Comparison of ENCODE assay signal across 8 mouse cellular contexts in the genomic region with DNA sequence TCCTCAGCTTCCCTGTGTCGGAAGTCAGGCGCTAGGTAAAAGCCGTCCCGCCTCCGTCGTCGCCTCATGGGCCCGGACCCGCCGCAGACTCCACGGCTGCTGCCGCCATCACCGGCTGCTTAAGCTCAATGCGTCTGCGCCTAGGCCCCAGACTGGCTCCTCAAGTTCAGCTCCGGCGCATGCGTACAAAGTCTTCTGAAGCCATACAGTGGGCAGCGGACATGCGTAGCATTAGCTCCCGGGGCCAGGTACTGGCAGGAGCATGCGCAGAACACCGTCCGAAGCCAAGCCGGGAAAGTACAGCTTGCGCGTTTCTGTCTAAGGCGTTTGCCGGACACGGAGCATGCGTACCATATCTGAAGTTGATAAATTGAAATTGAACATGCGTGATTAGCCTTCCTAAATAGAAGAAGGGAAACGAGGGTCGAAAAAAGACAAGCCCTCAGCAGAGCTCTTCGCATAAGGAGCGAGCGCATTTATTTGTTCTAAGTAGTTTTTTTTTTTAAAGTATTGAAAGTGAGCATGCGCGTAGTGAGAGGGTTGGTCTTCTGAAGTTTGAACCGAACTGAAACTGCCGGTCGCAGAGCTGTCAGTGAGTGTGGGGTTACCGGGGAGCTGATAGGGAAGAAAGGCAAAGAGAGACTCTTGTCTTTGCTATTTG. TPM values are rescaled to one million over a fixed set of nuclear protein-coding genes. Genes with fewer than 3 reads are reported as not detected.
DNase-seq lines count a peak whose midpoint lies in the region; ATAC-seq lines count a peak whose summit lies in the region.

Gene Rps6kb1, minus strand, starts transcription at position 167 of the 661 bp plus-strand sequence.
Gene Tubd1, plus strand, starts transcription at position 353 of the 661 bp plus-strand sequence.

- H3K4me3 ChIP-seq in hindbrain, embryonic 12.5 days = peak within 1 kb of the TSS; percentile 99

- peak within 1 kb of the TSS; percentile 90 for H3K27ac ChIP-seq in hindbrain, embryonic 12.5 days

- peak; percentile 98 for ATAC-seq in hindbrain, embryonic 12.5 days (ENCODE audit: low FRiP score)

- DNase-seq in NIH3T3 (ENCODE audit: low read depth) = peak; percentile 97
- peak; percentile 99 to 100 for DNase-seq in cerebellum, postnatal 10 days
- DNase-seq in frontal cortex, postnatal 10 days (ENCODE audit: low spot score in 2 of 2) = peak; percentile 98 to 99
- DNase-seq in layer of hippocampus, postnatal 14 days (ENCODE audit: low spot score in 2 of 2) = peak; percentile 98 to 100
- DNase-seq in lung, postnatal 14 days = peak; percentile 100
- DNase-seq in retina, adult 2 months (ENCODE audit: low read depth, low spot score) = peak; percentile 99
- DNase-seq in thymus, postnatal 36 days = peak; percentile 98 to 99

- H3K27me3 ChIP-seq in hindbrain, embryonic 12.5 days = no peaks in the 10 kb centered on the region

- peak within 1 kb of the TSS; percentile 98 for H3K9ac ChIP-seq in hindbrain, embryonic 12.5 days

- H3K9me3 ChIP-seq in hindbrain, embryonic 12.5 days (replicated peaks) = no peaks in the 10 kb centered on the region

- WGBS in hindbrain, embryonic 12.5 days = under 1% methylated on average over 43 of the region's 43 CpGs

- H3K4me1 ChIP-seq in hindbrain, embryonic 12.5 days = peaks cover 12% of the 10 kb centered on the region

- H3K4me2 ChIP-seq in hindbrain, embryonic 12.5 days (replicated peaks) = peak within 1 kb of the TSS; percentile 89

- peaks cover 9% of the 10 kb centered on the region; the same call in 1 of the 2 replicates for H3K36me3 ChIP-seq in hindbrain, embryonic 12.5 days

RNA-seq across cellular contexts. Expression of gene Rps6kb1, which starts in this region (rescaled TPM):
- 67.3 and 76.2 TPM in 2 replicates for polyA plus RNA-seq in hindbrain, embryonic 12.5 days (2016; fragmentation: Nextera tagmentation; extraction: Ambion mirVana)
- 10 to 100 TPM; 45.2 to 46.3 TPM for total RNA-seq in layer of hippocampus, postnatal 14 days (2021)

RNA-seq across cellular contexts. Expression of gene Tubd1, which starts in this region (rescaled TPM):
- polyA plus RNA-seq in hindbrain, embryonic 12.5 days (2016; fragmentation: Nextera tagmentation; extraction: Ambion mirVana) = 9.7 and 10.2 TPM in 2 replicates
- total RNA-seq in layer of hippocampus, postnatal 14 days (2021) = 1 to 10 TPM; 7.0 to 9.2 TPM

Comparison
In these comparisons a context has a peak if more than half of its experiments do, and no peak if none do; other contexts are left out.
1. Peak in every context shown above with its lines: DNase-seq, ATAC-seq, H3K4me3 ChIP-seq and H3K27ac ChIP-seq.